Mouse (Mus musculus): ENCODE results near the gene Twnk.

Twnk gene

GRCm38 (mm10) chr19:45005444-45005843 is at the start of gene Twnk:
Gene Twnk, plus strand, starts transcription at chr19:45005663.
- Histone ChIP-seq H3K4me1 (replicated peaks; ENCODE audit: low read depth, low read length) (peaks cover 78% of the 10 kb centered on the region), H3K9me3 (ENCODE audit: low read length) (no peaks in the 10 kb centered on the region), H3K4me3 (replicated peaks; ENCODE audit: low read length) (peak within 1 kb of the TSS; percentile 99), H3K27me3 (ENCODE audit: insufficient read depth, low read length) (no peaks in the 10 kb centered on the region), H3K36me3 (ENCODE audit: insufficient read depth, low read length) (peaks cover 79% of the 10 kb centered on the region)
- TF ChIP-seq NANOG (IDR thresholded peaks at IDR 0.05; ENCODE audit: borderline replicate concordance, low read length) (no peak), CTCF (conservative IDR thresholded peaks at IDR 0.05; ENCODE audit: low read length) (no peak), POU5F1 (IDR thresholded peaks at IDR 0.05; ENCODE audit: borderline replicate concordance, low read length) (no peak)

- TF ChIP-seq CTCF (conservative IDR thresholded peaks at IDR 0.05; ENCODE audit: low read length): no peak
- peak; percentile 55; the same call in 1 of the 2 replicates for TF ChIP-seq NANOG (IDR thresholded peaks at IDR 0.05; ENCODE audit: borderline replicate concordance, low read length)
- H3K4me1 ChIP-seq (replicated peaks; ENCODE audit: low read depth, low read length): peaks cover 30% of the 10 kb centered on the region
- no peaks in the 10 kb centered on the region for H3K27me3 ChIP-seq (ENCODE audit: insufficient read depth, low read length)
- no peak overlapping the region for H3K4me3 ChIP-seq (replicated peaks; ENCODE audit: low read length)
- peaks cover 94% of the 10 kb centered on the region for H3K36me3 ChIP-seq (ENCODE audit: insufficient read depth, low read length)
- H3K9me3 ChIP-seq (ENCODE audit: low read length): no peaks in the 10 kb centered on the region
These were observed 45.8 kb upstream of the Twnk start for GRCm38 (mm10) chr19:44959633-44960032.

DNA sequence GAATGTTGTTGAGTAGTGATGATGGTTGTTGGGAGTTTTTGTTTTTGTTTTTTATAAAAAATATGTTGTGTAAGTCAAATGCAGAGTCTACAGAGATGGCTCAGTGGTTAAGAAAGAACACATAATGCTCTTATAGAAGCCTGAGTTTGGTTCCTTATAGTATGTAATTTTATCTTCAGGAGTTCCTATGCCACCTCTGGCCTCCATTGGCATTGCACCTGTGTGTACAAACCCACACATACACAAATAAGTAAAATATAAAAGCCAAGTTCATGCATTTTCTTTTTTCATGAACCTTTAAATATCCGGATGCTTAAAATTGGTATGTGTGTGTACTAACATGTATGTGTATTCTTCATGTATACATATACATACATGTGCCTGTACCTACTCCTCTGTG is 39.5 kb upstream of the Twnk start:
- H3K4me1 ChIP-seq (replicated peaks; ENCODE audit: low read depth, low read length): peaks cover 4% of the 10 kb centered on the region; the same call in 1 of the 2 replicates
- peak; percentile 9; the same call in 1 of the 2 replicates for TF ChIP-seq CTCF (conservative IDR thresholded peaks at IDR 0.05; ENCODE audit: low read length)
- no peak for TF ChIP-seq POU5F1 (IDR thresholded peaks at IDR 0.05; ENCODE audit: borderline replicate concordance, low read length)
- H3K36me3 ChIP-seq (ENCODE audit: insufficient read depth, low read length): peaks cover 93% of the 10 kb centered on the region
- no peak overlapping the region for H3K4me3 ChIP-seq (replicated peaks; ENCODE audit: low read length)
- no peaks in the 10 kb centered on the region for H3K9me3 ChIP-seq (ENCODE audit: low read length)
- H3K27me3 ChIP-seq (ENCODE audit: insufficient read depth, low read length): no peaks in the 10 kb centered on the region

GRCm38 (mm10) chr19:44968329-44968728 is 37.1 kb upstream of the Twnk start:
- Histone ChIP-seq H3K9me3 (ENCODE audit: low read length) (no peaks in the 10 kb centered on the region), H3K4me1 (replicated peaks; ENCODE audit: low read depth, low read length) (peaks cover 4% of the 10 kb centered on the region; the same call in 1 of the 2 replicates), H3K36me3 (ENCODE audit: insufficient read depth, low read length) (peaks cover 93% of the 10 kb centered on the region), H3K4me3 (replicated peaks; ENCODE audit: low read length) (no peak overlapping the region), H3K27me3 (ENCODE audit: insufficient read depth, low read length) (no peaks in the 10 kb centered on the region)
- no peak for TF ChIP-seq POU5F1 (IDR thresholded peaks at IDR 0.05; ENCODE audit: borderline replicate concordance, low read length)
- TF ChIP-seq NANOG (IDR thresholded peaks at IDR 0.05; ENCODE audit: borderline replicate concordance, low read length): no peak
- no peak for TF ChIP-seq CTCF (conservative IDR thresholded peaks at IDR 0.05; ENCODE audit: low read length)

GRCm38 (mm10) chr19:44976636-44977035 is 28.8 kb upstream of the Twnk start:
- Histone ChIP-seq H3K4me1 (replicated peaks; ENCODE audit: low read depth, low read length) (peaks cover 4% of the 10 kb centered on the region; the same call in 1 of the 2 replicates), H3K9me3 (ENCODE audit: low read length) (no peaks in the 10 kb centered on the region), H3K4me3 (replicated peaks; ENCODE audit: low read length) (no peak overlapping the region), H3K36me3 (ENCODE audit: insufficient read depth, low read length) (peaks cover 99% of the 10 kb centered on the region), H3K27me3 (ENCODE audit: insufficient read depth, low read length) (no peaks in the 10 kb centered on the region)
- no peak for TF ChIP-seq POU5F1 (IDR thresholded peaks at IDR 0.05; ENCODE audit: borderline replicate concordance, low read length)
- no peak for TF ChIP-seq NANOG (IDR thresholded peaks at IDR 0.05; ENCODE audit: borderline replicate concordance, low read length)
- no peak for TF ChIP-seq CTCF (conservative IDR thresholded peaks at IDR 0.05; ENCODE audit: low read length)

- Histone ChIP-seq H3K4me1 (replicated peaks; ENCODE audit: low read depth, low read length) (peaks cover 4% of the 10 kb centered on the region; the same call in 1 of the 2 replicates), H3K4me3 (replicated peaks; ENCODE audit: low read length) (no peak overlapping the region), H3K27me3 (ENCODE audit: insufficient read depth, low read length) (no peaks in the 10 kb centered on the region), H3K9me3 (ENCODE audit: low read length) (no peaks in the 10 kb centered on the region), H3K36me3 (ENCODE audit: insufficient read depth, low read length) (peaks cover 99% of the 10 kb centered on the region)
- TF ChIP-seq POU5F1 (IDR thresholded peaks at IDR 0.05; ENCODE audit: borderline replicate concordance, low read length) (no peak), CTCF (conservative IDR thresholded peaks at IDR 0.05; ENCODE audit: low read length) (no peak), NANOG (IDR thresholded peaks at IDR 0.05; ENCODE audit: borderline replicate concordance, low read length) (no peak)
These were observed 28.3 kb upstream of the Twnk start for GRCm38 (mm10) chr19:44977148-44977547.

- Histone ChIP-seq H3K4me1 (replicated peaks; ENCODE audit: low read depth, low read length) (peaks cover 4% of the 10 kb centered on the region; the same call in 1 of the 2 replicates), H3K27me3 (ENCODE audit: insufficient read depth, low read length) (no peaks in the 10 kb centered on the region), H3K36me3 (ENCODE audit: insufficient read depth, low read length) (peaks cover 76% of the 10 kb centered on the region), H3K4me3 (replicated peaks; ENCODE audit: low read length) (no peak overlapping the region), H3K9me3 (ENCODE audit: low read length) (no peaks in the 10 kb centered on the region)
- TF ChIP-seq CTCF (conservative IDR thresholded peaks at IDR 0.05; ENCODE audit: low read length) (no peak), NANOG (IDR thresholded peaks at IDR 0.05; ENCODE audit: borderline replicate concordance, low read length) (no peak), POU5F1 (IDR thresholded peaks at IDR 0.05; ENCODE audit: borderline replicate concordance, low read length) (no peak)
These were observed 24.7 kb upstream of the Twnk start for GRCm38 (mm10) chr19:44980787-44981186.

DNA sequence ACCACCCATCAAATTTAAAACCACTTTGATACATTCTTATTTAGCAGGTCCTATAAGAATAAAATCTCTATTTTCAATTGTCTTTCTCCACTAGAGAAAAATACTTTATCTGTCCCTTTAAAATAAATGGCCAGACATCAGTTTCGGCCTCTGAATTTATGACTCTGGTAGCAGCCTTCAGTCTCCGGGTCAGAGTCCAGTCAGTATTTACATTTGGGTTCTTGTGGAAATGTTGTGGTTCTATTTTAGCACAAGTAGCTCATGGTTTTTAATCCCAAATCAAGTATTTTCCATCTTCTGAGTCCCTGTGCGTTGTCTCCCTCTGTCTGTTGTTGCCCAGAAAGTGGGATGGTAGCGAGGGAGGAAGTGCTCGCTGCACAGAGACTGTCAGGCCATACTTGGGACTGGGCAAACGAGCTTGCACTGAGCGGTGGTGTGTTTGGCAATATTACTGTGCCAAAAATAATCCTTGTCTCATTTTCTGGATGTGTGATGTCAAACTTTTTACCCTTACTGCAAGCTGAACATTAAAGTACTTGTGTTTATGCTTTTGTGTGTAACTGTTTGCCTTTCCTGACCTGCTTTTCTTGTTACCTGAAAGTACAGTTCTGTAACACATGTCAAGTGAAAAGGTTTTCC is 22.9 kb upstream of the Twnk start:
- Histone ChIP-seq H3K27me3 (ENCODE audit: insufficient read depth, low read length) (peaks cover 10% of the 10 kb centered on the region), H3K36me3 (ENCODE audit: insufficient read depth, low read length) (peaks cover 58% of the 10 kb centered on the region), H3K9me3 (ENCODE audit: low read length) (no peaks in the 10 kb centered on the region), H3K4me3 (replicated peaks; ENCODE audit: low read length) (no peak overlapping the region), H3K4me1 (replicated peaks; ENCODE audit: low read depth, low read length) (0 out of 2 replicates have a peak, but pooled peaks cover 4% of the 10 kb centered on the region)
- TF ChIP-seq POU5F1 (IDR thresholded peaks at IDR 0.05; ENCODE audit: borderline replicate concordance, low read length) (no peak), NANOG (IDR thresholded peaks at IDR 0.05; ENCODE audit: borderline replicate concordance, low read length) (no peak), CTCF (conservative IDR thresholded peaks at IDR 0.05; ENCODE audit: low read length) (no peak)

DNA sequence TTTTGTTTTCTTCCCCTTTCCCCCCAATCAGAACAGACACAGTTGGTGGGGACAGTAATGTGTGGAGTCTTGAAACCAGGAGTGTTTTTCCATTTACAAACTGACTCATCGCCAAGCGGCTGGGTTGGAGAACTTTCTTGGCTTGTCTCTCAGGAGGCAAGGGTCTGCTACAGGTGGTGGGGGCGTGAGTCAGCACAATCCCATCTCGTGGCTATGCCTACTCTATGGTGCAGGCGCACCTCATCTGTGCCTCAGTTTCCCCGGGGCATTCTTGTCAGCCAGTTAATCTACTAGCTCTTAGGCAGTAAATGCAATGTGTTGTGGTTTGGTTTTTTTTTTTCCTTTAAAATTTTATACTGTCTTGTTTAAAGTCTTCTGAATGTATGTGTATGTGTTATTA is 22.1 kb upstream of the Twnk start:
- TF ChIP-seq POU5F1 (IDR thresholded peaks at IDR 0.05; ENCODE audit: borderline replicate concordance, low read length): no peak
- TF ChIP-seq NANOG (IDR thresholded peaks at IDR 0.05; ENCODE audit: borderline replicate concordance, low read length): no peak
- TF ChIP-seq CTCF (conservative IDR thresholded peaks at IDR 0.05; ENCODE audit: low read length): no peak
- Histone ChIP-seq H3K9me3 (ENCODE audit: low read length) (no peaks in the 10 kb centered on the region), H3K27me3 (ENCODE audit: insufficient read depth, low read length) (peaks cover 17% of the 10 kb centered on the region), H3K4me1 (replicated peaks; ENCODE audit: low read depth, low read length) (peaks cover 5% of the 10 kb centered on the region), H3K4me3 (replicated peaks; ENCODE audit: low read length) (no peak overlapping the region), H3K36me3 (ENCODE audit: insufficient read depth, low read length) (peaks cover 51% of the 10 kb centered on the region)

All from E14TG2a.4 (cell line).